Mouse (Mus musculus) heart, embryonic 12.5 days (tissue): ENCODE data around the gene Trpc4. TPM values are rescaled to one million over a fixed set of nuclear protein-coding genes. Genes with fewer than 3 reads are reported as not detected.
A peak's percentile ranks its signal among the peaks of the same experiment; 100 is the strongest.

Experiments used
- ATAC-seq: fragments of 200-750 bp; cut with Nextera tagmentation; 2 replicates; pipeline ENCODE4 v1.8.0; 2017; ENCODE audit warnings: moderate TSS enrichment, moderate library complexity; ENCODE audit not compliant: insufficient number of reproducible peaks, low FRiP score
- H3K27ac ChIP-seq: fragments of 300-500 bp; sonication (generic); 2 replicates; pipeline ENCODE4 v1.5.1; 2016; ENCODE audit warnings: mild to moderate bottlenecking, moderate library complexity; ENCODE audit not compliant: poor library complexity, severe bottlenecking
- H3K27me3 ChIP-seq: fragments of 300-500 bp; sonication (generic); replicated peaks from 2 replicates; pipeline ENCODE4 v1.6.1; 2016; ENCODE audit warnings: mild to moderate bottlenecking, moderate library complexity
- H3K36me3 ChIP-seq: fragments of 300-500 bp; sonication (generic); 2 replicates; pipeline ENCODE4 v1.6.1; 2016; ENCODE audit warnings: mild to moderate bottlenecking, moderate library complexity
- H3K4me1 ChIP-seq: fragments of 300-500 bp; sonication (generic); replicated peaks from 2 replicates; pipeline ENCODE4 v1.6.1; 2016; ENCODE audit warnings: mild to moderate bottlenecking
- H3K4me2 ChIP-seq: fragments of 300-500 bp; sonication (generic); 2 replicates; pipeline ENCODE4 v1.6.1; 2016; ENCODE audit warnings: mild to moderate bottlenecking, moderate library complexity
- H3K4me3 ChIP-seq: fragments of 300-500 bp; sonication (generic); 2 replicates; pipeline ENCODE4 v1.5.1; 2016; ENCODE audit warnings: mild to moderate bottlenecking
- H3K9ac ChIP-seq: fragments of 300-500 bp; sonication (generic); 2 replicates; pipeline ENCODE4 v1.6.1; 2016; ENCODE audit warnings: mild to moderate bottlenecking, moderate library complexity
- H3K9me3 ChIP-seq: fragments of 300-500 bp; sonication (generic); replicated peaks from 2 replicates; pipeline ENCODE4 v1.6.1; 2016; ENCODE audit warnings: mild to moderate bottlenecking, moderate library complexity
- WGBS: fragments of 180-500 bp; shearing (Covaris S2); methylation state at CpG from one replicate; pipeline ENCODE4 v1.1.7; 2016; 5-methylcytosine and 5-hydroxymethylcytosine counted together
- polyA plus RNA-seq: library from polyadenylated mRNA; unstranded; fragments of >200 nt; fragmentation: Nextera tagmentation; extraction: Ambion mirVana; gene quantifications from 2 replicates; pipeline ENCODE4 v1.2.1, GENCODE M21; 2016

The Trpc4 gene
- polyA plus RNA-seq, 1 experiment from 2014 or later: 0.18 TPM

DNA sequence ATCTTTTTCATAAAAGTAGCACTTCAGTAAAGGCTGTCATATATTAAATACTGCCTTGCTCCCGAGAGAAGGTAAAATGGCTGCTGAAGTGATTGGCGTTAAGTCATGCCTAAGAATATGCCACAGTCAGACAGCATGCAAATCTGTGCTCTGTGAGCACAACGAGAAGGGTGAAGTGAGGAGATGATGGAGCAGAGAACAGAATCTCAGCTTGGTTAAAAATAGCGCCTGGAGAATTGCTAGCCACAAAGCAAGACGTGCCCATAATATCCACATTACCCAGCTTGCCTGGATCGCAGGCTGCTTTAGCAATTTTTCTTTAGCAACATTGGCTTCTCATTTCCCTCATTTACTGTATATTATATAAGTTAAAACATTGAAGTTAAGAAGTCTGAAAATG, 113.3 kb downstream of the Trpc4 start:
- WGBS: 42% methylated on average over 6 of the region's 6 CpGs
- ATAC-seq: no peak
- no peaks in the 10 kb centered on the region for H3K36me3 ChIP-seq

GRCm38 (mm10) chr3:54274651-54275050, 118.8 kb downstream of the Trpc4 start:
- H3K4me3 ChIP-seq: no peak overlapping the region
- no peak overlapping the region for H3K27ac ChIP-seq
- H3K27me3 ChIP-seq: no peaks in the 10 kb centered on the region
- H3K9ac ChIP-seq: no peak overlapping the region
- no peak for ATAC-seq
- no peaks in the 10 kb centered on the region for H3K9me3 ChIP-seq
- peaks cover 11% of the 10 kb centered on the region; the same call in 1 of the 2 replicates for H3K4me1 ChIP-seq
- H3K4me2 ChIP-seq: no peak overlapping the region
- H3K36me3 ChIP-seq: no peaks in the 10 kb centered on the region
- WGBS: 59% methylated on average over 7 of the region's 7 CpGs

More for the DNA sequence above, 113.3 kb downstream of the Trpc4 start:
- Histone ChIP-seq H3K27ac (no peak overlapping the region), H3K9ac (no peak overlapping the region), H3K4me3 (no peak overlapping the region), H3K27me3 (no peaks in the 10 kb centered on the region), H3K9me3 (no peaks in the 10 kb centered on the region), H3K4me1 (peaks cover 5% of the 10 kb centered on the region; the same call in 1 of the 2 replicates), H3K4me2 (no peak overlapping the region)

GRCm38 (mm10) chr3:54289731-54290130, 133.9 kb downstream of the Trpc4 start:
- H3K4me2 ChIP-seq: no peak overlapping the region
- H3K9me3 ChIP-seq: no peaks in the 10 kb centered on the region
- 66% methylated on average over 3 of the region's 3 CpGs for WGBS
- no peaks in the 10 kb centered on the region for H3K36me3 ChIP-seq
- ATAC-seq: no peak
- H3K4me3 ChIP-seq: no peak overlapping the region
- no peak overlapping the region for H3K9ac ChIP-seq
- H3K27ac ChIP-seq: no peak overlapping the region
- H3K4me1 ChIP-seq: no peaks in the 10 kb centered on the region
- no peaks in the 10 kb centered on the region for H3K27me3 ChIP-seq

GRCm38 (mm10) chr3:54310604-54311003, 154.8 kb downstream of the Trpc4 start:
- H3K27ac ChIP-seq: no peak overlapping the region
- WGBS: 36% methylated on average over 5 of the region's 5 CpGs

GRCm38 (mm10) chr3:54314055-54314454, 158.2 kb downstream of the Trpc4 start:
- H3K27me3 ChIP-seq: no peaks in the 10 kb centered on the region
- no peak overlapping the region for H3K27ac ChIP-seq
- 81% methylated on average over 2 of the region's 2 CpGs for WGBS
- 0 out of 2 replicates have a peak, but pooled peaks cover 3% of the 10 kb centered on the region for H3K4me1 ChIP-seq
- H3K4me3 ChIP-seq: no peak overlapping the region
- ATAC-seq: no peak
- no peaks in the 10 kb centered on the region; the same call in 1 of the 2 replicates for H3K9me3 ChIP-seq
- H3K36me3 ChIP-seq: no peaks in the 10 kb centered on the region
- no peak overlapping the region for H3K4me2 ChIP-seq
- no peak overlapping the region for H3K9ac ChIP-seq

More at GRCm38 (mm10) chr3:54310604-54311003, 154.8 kb downstream of the Trpc4 start:
- no peaks in the 10 kb centered on the region; the same call in 1 of the 2 replicates for H3K9me3 ChIP-seq
- H3K27me3 ChIP-seq: no peaks in the 10 kb centered on the region
- H3K9ac ChIP-seq: no peak overlapping the region
- 0 out of 2 replicates have a peak, but pooled peaks cover 3% of the 10 kb centered on the region for H3K4me1 ChIP-seq
- ATAC-seq: no peak
- no peak overlapping the region for H3K4me3 ChIP-seq
- H3K36me3 ChIP-seq: no peaks in the 10 kb centered on the region
- H3K4me2 ChIP-seq: no peak overlapping the region

DNA sequence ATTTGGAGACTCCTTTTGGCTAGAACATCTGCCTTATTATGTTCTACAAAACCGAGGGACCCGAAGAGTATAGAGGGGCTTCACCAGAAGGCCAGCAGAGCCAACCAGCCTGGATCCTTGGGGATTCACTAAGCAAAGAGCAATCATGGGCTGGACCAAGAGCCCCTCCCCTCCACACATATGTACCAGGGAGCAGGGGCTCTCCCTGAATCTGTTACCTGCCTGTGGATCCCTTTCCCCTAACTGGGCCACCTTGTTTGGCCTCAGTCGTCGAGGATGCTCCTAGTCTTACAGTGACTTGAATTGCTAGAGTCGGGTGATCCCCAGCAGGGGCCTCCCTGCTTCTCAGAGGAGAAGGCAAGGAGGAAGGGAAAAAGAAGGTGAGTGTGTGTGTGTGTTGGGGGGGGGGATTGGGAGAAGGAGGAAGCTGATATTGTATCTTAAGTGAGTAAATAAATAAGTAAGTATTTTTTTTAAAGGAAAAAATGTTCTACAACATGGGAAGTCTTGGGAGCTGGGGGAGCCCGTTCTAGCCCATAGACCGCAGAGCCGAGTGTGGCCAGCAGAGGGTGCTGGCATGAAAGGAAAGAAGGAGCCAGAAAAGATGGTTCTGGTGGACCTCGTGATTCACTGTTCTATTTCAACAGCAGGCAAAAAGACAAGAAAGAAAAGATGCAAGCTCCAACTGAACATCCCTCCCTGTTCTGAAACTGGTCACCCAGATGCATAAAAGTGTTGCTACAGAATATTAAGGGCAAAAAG, 197.2 kb downstream of the Trpc4 start:
- Histone ChIP-seq H3K4me3 (no peak overlapping the region), H3K9ac (no peak overlapping the region), H3K36me3 (no peaks in the 10 kb centered on the region), H3K27ac (no peak overlapping the region), H3K27me3 (no peaks in the 10 kb centered on the region), H3K4me2 (no peak overlapping the region), H3K9me3 (no peaks in the 10 kb centered on the region), H3K4me1 (no peaks in the 10 kb centered on the region)
- no peak for ATAC-seq
- 25% methylated on average over 9 of the region's 9 CpGs for WGBS

GRCm38 (mm10) chr3:54357561-54357960, 201.7 kb downstream of the Trpc4 start:
- no peak for ATAC-seq
- 61% methylated on average over 3 of the region's 3 CpGs for WGBS

GRCm38 (mm10) chr3:54358463-54359189, 202.8 kb downstream of the Trpc4 start:
- H3K4me2 ChIP-seq: peak overlapping the region; percentile 45
- H3K9ac ChIP-seq: no peak overlapping the region
- WGBS: 36% methylated on average over 15 of the region's 15 CpGs
- no peak overlapping the region; the same call in 1 of the 2 replicates for H3K4me3 ChIP-seq
- ATAC-seq: peak; percentile 77
- peak overlapping the region; percentile 65 for H3K27ac ChIP-seq
- H3K9me3 ChIP-seq: no peaks in the 10 kb centered on the region
- H3K4me1 ChIP-seq: peaks cover 7% of the 10 kb centered on the region; the same call in 1 of the 2 replicates
- H3K36me3 ChIP-seq: no peaks in the 10 kb centered on the region
- no peaks in the 10 kb centered on the region for H3K27me3 ChIP-seq

More at GRCm38 (mm10) chr3:54357561-54357960, 201.7 kb downstream of the Trpc4 start:
- Histone ChIP-seq H3K4me2 (no peak overlapping the region), H3K36me3 (no peaks in the 10 kb centered on the region), H3K4me1 (peaks cover 7% of the 10 kb centered on the region; the same call in 1 of the 2 replicates), H3K27ac (no peak overlapping the region), H3K9ac (no peak overlapping the region), H3K27me3 (no peaks in the 10 kb centered on the region), H3K4me3 (no peak overlapping the region), H3K9me3 (no peaks in the 10 kb centered on the region)

DNA sequence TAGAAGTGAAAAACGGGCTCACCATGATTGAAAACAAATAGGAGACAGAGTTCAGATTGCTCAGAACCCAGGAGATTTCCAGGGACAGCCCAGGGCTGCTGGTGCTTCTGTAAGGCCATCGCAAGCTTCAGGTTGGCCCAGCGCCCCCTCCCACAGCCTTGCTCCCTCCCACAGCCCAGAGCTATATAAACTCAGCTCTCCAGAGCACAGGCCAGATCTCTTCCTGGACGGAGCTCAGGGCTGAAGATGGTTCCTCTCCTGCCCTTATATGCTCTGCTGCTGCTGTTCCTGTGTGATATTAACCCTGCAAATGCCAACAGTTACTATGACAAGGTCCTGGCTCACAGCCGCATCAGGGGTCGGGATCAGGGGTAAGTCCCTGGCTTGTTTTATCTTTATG, 205.1 kb downstream of the Trpc4 start, which contains the start of gene Postn:
Postn (plus strand) TSS at position 213 of the 400 bp plus-strand sequence.
- 35% methylated on average over 6 of the region's 6 CpGs for WGBS
- H3K9me3 ChIP-seq: no peaks in the 10 kb centered on the region
- peaks cover 7% of the 10 kb centered on the region; the same call in 1 of the 2 replicates for H3K4me1 ChIP-seq
- H3K27me3 ChIP-seq: no peaks in the 10 kb centered on the region
- H3K36me3 ChIP-seq: peaks cover 2% of the 10 kb centered on the region; the same call in 1 of the 2 replicates
- ATAC-seq: peak; percentile 73; the same call in 1 of the 2 replicates
- H3K4me3 ChIP-seq: peak within 1 kb of the TSS; percentile 42
- H3K9ac ChIP-seq: 0 out of 2 replicates have a peak within 1 kb of the TSS, but pooled peaks have one; percentile 56
- H3K4me2 ChIP-seq: peak within 1 kb of the TSS; percentile 54
- peak within 1 kb of the TSS; percentile 54 for H3K27ac ChIP-seq

- Histone ChIP-seq H3K27me3 (no peaks in the 10 kb centered on the region), H3K9ac (no peak overlapping the region), H3K4me2 (peak overlapping the region; percentile 54; the same call in 1 of the 2 replicates), H3K4me1 (peaks cover 7% of the 10 kb centered on the region; the same call in 1 of the 2 replicates), H3K4me3 (peak overlapping the region; percentile 20), H3K9me3 (no peaks in the 10 kb centered on the region), H3K27ac (no peak overlapping the region), H3K36me3 (peaks cover 8% of the 10 kb centered on the region; the same call in 1 of the 2 replicates)
- ATAC-seq: no peak
These were observed 205.8 kb downstream of the Trpc4 start for GRCm38 (mm10) chr3:54361656-54362055.
